Mouse (Mus musculus): ENCODE data around the gene Sqor. TPM values are rescaled to one million over a fixed set of nuclear protein-coding genes. Genes with fewer than 3 reads are reported as not detected.

Gene Sqor
- polyA plus RNA-seq (2014; fragmentation: Illumina TruSeq; extraction: RNeasy Lipid Tissue Mini Kit (QIAGEN cat#74804); ENCODE audit: low read depth, low replicate concordance): 115 TPM

DNA sequence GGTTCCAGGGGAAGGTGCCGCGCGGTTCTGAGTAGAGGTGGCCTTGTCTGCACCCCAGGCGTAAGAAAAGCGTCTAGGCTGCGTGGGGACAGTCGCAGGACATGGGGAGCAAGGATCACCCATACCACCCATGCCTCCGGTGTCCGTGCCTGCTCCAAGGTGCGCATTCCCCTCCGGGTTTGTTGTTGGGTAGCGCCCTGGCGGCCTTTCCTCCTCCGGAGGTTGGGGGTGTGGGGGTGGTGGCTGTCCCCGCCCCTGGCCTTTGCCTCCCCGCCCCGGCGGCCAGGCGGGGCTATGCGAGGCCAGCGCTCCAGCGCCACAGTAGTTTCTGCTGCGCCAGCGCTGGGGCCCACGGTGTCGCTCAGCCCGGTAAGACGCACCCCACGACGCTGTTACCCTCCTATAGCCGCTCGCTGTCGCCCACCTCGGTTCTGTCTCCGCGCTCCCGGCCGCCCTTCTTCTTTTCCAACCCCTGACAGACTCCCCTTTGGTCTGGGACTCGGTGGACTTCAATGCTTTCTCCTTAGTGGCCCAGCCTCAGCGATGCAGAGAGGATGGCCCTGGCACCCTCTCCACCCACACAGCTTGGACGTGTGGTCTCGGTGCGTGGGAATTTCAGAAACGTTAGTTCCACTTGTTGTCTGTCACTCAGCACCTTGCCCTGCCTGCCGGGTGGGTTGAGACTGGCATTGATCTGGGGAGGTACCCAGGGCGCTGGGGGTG is at the start of gene Sqor:
Sqor (plus strand) TSS at position 167 of the 723 bp plus-strand sequence.

DNA sequence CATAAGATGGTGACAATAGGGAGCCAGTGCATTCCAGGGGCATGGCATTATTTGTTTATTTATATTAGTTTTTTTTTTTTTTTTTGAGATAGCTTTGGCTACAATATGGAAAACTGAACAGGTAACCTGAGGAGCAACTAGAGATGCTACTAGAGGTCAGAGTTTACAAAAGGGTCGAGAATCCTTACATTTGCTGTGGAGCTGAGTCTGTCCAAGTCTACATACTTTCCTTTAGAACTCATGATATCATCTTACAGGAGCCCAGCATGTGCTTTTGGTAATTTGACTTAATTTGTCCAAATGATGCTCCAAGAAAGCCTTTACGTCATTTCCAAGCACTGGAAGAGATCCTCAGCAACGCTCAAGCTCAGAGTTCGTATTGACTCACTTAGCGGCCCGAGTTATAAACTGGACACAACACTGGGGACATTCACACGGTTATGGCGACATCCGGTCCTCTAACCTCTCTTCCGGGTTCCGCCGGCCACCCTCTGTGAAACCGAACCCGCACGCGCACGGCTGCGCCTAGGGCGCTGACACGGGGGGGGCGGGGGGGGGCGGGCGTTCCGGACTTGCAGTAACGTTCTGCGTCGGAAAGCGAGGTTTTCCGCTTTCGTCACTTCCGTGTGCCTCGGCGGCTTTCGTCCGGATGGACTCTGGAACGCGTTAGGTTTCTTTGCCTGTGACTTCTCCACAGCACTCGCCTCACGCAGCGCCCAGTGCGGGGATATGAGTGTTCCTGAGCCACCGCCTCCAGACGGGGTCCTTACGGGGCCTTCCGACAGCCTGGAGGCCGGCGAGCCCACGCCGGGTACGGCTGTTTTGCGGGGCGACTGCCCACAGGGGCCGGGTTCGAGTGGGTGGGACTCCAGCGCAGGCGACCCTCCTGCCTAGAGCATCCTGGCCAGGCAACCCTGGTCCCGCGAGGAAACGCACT is 26.9 kb upstream of the Sqor start, which contains the start of gene Bloc1s6:
Bloc1s6 (plus strand) TSS at position 610 of the 937 bp plus-strand sequence.

Other genes starting within 250 kb of the Sqor start
- 13.5 TPM for gene Gatm, start 153.9 kb upstream of the Sqor start, polyA plus RNA-seq (2014; fragmentation: Illumina TruSeq; extraction: RNeasy Lipid Tissue Mini Kit (QIAGEN cat#74804); ENCODE audit: low read depth, low replicate concordance)
- gene AA467197, start 128.3 kb upstream of the Sqor start, polyA plus RNA-seq (2014; fragmentation: Illumina TruSeq; extraction: RNeasy Lipid Tissue Mini Kit (QIAGEN cat#74804); ENCODE audit: low read depth, low replicate concordance): 7.2 TPM
- gene Slc30a4, start 62.6 kb upstream of the Sqor start, polyA plus RNA-seq (2014; fragmentation: Illumina TruSeq; extraction: RNeasy Lipid Tissue Mini Kit (QIAGEN cat#74804); ENCODE audit: low read depth, low replicate concordance): 20.6 TPM
- 29.9 TPM for gene Bloc1s6, start 26.7 kb upstream of the Sqor start, polyA plus RNA-seq (2014; fragmentation: Illumina TruSeq; extraction: RNeasy Lipid Tissue Mini Kit (QIAGEN cat#74804); ENCODE audit: low read depth, low replicate concordance)

Data from adipose tissue, adult 10 weeks (tissue).